ENCODE assay signal across 20 mouse cellular contexts in the genomic region with DNA sequence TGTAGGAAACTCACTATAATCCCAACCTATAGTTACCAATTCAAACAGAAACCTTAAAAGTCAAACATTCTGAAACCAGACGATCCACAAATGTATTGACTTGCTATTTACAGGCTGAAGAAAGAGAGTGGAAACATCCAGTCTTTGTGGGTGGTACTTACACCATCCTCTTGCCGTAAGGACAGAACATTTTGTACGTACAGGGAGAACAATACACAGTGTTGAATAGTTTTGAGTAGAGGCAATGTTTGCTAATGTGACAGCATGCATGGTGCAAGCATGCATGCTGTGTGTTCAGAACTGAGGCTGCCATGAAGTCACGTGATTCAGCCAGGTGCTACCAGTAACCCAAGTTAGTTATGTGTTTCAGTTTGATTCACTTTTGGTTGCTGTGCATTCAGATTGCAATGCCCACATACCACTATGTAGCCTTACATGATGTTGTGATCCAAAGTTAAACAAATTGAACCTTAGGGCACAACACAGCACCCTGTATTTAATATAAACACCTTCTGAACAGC.
"Had no signal": no experiment of that assay in that cellular context is flagged by ENCODE, and none has a peak within 500 bp of the region (broad histone marks: within the 10 kb centered on the region; RNA-seq: fewer than 3 reads in every experiment).

No protein-coding gene starts in this region.

- H3K27ac ChIP-seq: liver, embryonic 15.5 days; midbrain, embryonic 10.5 days; midbrain, embryonic 12.5 days; neural tube, embryonic 13.5 days; neural tube, embryonic 15.5 days had no signal

- H3K9me3 ChIP-seq: liver, embryonic 15.5 days; midbrain, embryonic 10.5 days; midbrain, embryonic 12.5 days; neural tube, embryonic 13.5 days; neural tube, embryonic 15.5 days had no signal

- H3K9ac ChIP-seq: liver, embryonic 15.5 days; lung, embryonic 14.5 days; midbrain, embryonic 12.5 days; neural tube, embryonic 13.5 days; neural tube, embryonic 15.5 days had no signal

- ATAC-seq: midbrain, embryonic 16.5 days had no signal

- H3K4me3 ChIP-seq: liver, embryonic 15.5 days; midbrain, embryonic 10.5 days; midbrain, embryonic 12.5 days; myocyte; neural tube, embryonic 13.5 days; neural tube, embryonic 15.5 days had no signal

- H3K27me3 ChIP-seq: liver, embryonic 15.5 days; midbrain, embryonic 12.5 days; neural tube, embryonic 13.5 days; neural tube, embryonic 15.5 days had no signal

- H3K4me1 ChIP-seq: liver, embryonic 15.5 days; midbrain, embryonic 10.5 days; midbrain, embryonic 12.5 days; neural tube, embryonic 13.5 days; neural tube, embryonic 15.5 days had no signal

- DNase-seq: lung, adult 18-20 months; lung, embryonic 14.5 days; lung, postnatal 14 days; lung, postnatal 36 days; midbrain, embryonic 14.5 days; retina, postnatal 1 day; right cerebral cortex, adult 18-20 months; right cerebral cortex, postnatal 25 days; right cerebral cortex, postnatal 4 days; spleen, adult 18-20 months; thymus, adult 2 months; thymus, postnatal 25 days; thymus, postnatal 4 days had no signal

- H3K4me2 ChIP-seq: liver, embryonic 15.5 days; lung, embryonic 14.5 days; midbrain, embryonic 12.5 days; neural tube, embryonic 13.5 days; neural tube, embryonic 15.5 days had no signal

- H3K36me3 ChIP-seq: liver, embryonic 15.5 days; midbrain, embryonic 10.5 days; midbrain, embryonic 12.5 days; neural tube, embryonic 13.5 days; neural tube, embryonic 15.5 days had no signal
